Mouse (Mus musculus) hindbrain, embryonic 11.5 days (tissue): ENCODE measurements around the gene Plpp3. TPM values are rescaled to one million over a fixed set of nuclear protein-coding genes. Genes with fewer than 3 reads are reported as not detected.

Experiments used
- ATAC-seq: fragments of 200-750 bp; cut with Nextera tagmentation; 2 replicates; pipeline ENCODE4 v1.8.0; 2017; ENCODE audit warnings: mild to moderate bottlenecking, moderate TSS enrichment, moderate library complexity; ENCODE audit not compliant: low FRiP score
- DNase-seq: peaks from one replicate; pipeline ENCODE4 v3.0.0-alpha.2; 2015; ENCODE audit warnings: low spot score
- H3K27ac ChIP-seq: fragments of 300-500 bp; sonication (generic); 2 replicates; pipeline ENCODE4 v1.5.1; 2014; ENCODE audit warnings: mild to moderate bottlenecking, low read depth, low read length
- H3K27me3 ChIP-seq: fragments of 300-500 bp; sonication (generic); 2 replicates; pipeline ENCODE4 v1.6.1; 2014; ENCODE audit warnings: mild to moderate bottlenecking, low read length, moderate library complexity, mixed read lengths; ENCODE audit not compliant: control insufficient read depth, insufficient read depth
- H3K36me3 ChIP-seq: fragments of 300-500 bp; sonication (generic); 2 replicates; pipeline ENCODE4 v1.6.1; 2014; ENCODE audit warnings: mild to moderate bottlenecking, low read length, moderate library complexity, mixed read lengths; ENCODE audit not compliant: control insufficient read depth, insufficient read depth
- H3K4me1 ChIP-seq: fragments of 300-500 bp; sonication (generic); replicated peaks from 2 replicates; pipeline ENCODE4 v1.6.1; 2014; ENCODE audit warnings: low read length, mixed read lengths; ENCODE audit not compliant: control insufficient read depth, insufficient read depth
- H3K4me2 ChIP-seq: fragments of 300-500 bp; sonication (generic); replicated peaks from 2 replicates; pipeline ENCODE4 v1.6.1; 2014; ENCODE audit warnings: mild to moderate bottlenecking, low read depth, low read length
- H3K4me3 ChIP-seq: fragments of 300-500 bp; sonication (generic); 2 replicates; pipeline ENCODE4 v1.5.1; 2014; ENCODE audit warnings: low read depth, low read length
- H3K9ac ChIP-seq: fragments of 300-500 bp; sonication (generic); 2 replicates; pipeline ENCODE4 v1.6.1; 2014; ENCODE audit warnings: low read depth, low read length
- H3K9me3 ChIP-seq: fragments of 300-500 bp; sonication (generic); 2 replicates; pipeline ENCODE4 v1.6.1; 2016; ENCODE audit warnings: low read length; ENCODE audit not compliant: control insufficient read depth
- WGBS: fragments of 180-500 bp; shearing (Covaris S2); extraction: QIAGEN DNeasy Blood & Tissue Kit; methylation state at CpG from one replicate; pipeline ENCODE4 v1.1.7; 2014; 5-methylcytosine and 5-hydroxymethylcytosine counted together
- polyA plus RNA-seq: library from polyadenylated mRNA; unstranded; fragments of >200 nt; fragmentation: Nextera tagmentation; extraction: Ambion mirVana; gene quantifications from 2 replicates; pipeline ENCODE4 v1.2.1, GENCODE M21; 2014

The Plpp3 gene
- polyA plus RNA-seq, 1 experiment from 2014 or later = 52.7 TPM

GRCm38 (mm10) chr4:105187873-105188272 lies 30.7 kb downstream of the Plpp3 start:
- Histone ChIP-seq H3K9ac (no peak overlapping the region), H3K4me1 (no peaks in the 10 kb centered on the region; the same call in 1 of the 2 replicates), H3K4me2 (no peak overlapping the region), H3K9me3 (no peaks in the 10 kb centered on the region), H3K27ac (no peak overlapping the region), H3K27me3 (no peaks in the 10 kb centered on the region), H3K4me3 (no peak overlapping the region), H3K36me3 (no peaks in the 10 kb centered on the region)
- DNase-seq (no peak), ATAC-seq (no peak)
- whole genome bisulfite sequencing = 86% methylated on average over 7 of the region's 7 CpGs

DNA sequence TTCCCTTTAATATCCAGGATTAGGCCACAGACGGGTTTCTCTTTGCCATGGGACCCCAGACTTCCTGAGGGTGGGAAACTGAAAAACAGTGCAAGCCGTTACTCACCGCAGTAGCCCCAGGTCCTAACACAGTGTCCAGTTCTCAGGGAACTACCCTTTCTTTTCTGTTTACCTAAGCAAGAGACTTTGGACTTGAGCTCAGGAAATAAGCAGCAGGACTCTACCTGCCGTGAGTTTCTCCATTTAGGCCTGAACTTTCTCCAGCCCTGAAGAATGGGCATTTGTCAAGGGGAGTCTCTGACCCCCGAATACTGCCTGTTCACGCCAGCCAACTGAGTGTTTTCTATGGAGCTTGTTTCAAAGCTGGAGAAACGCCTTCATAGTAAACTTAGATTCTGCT lies 31.7 kb downstream of the Plpp3 start:
- 78% methylated on average over 7 of the region's 7 CpGs for WGBS
- H3K36me3 ChIP-seq = no peaks in the 10 kb centered on the region
- H3K27ac ChIP-seq = no peak overlapping the region
- H3K4me2 ChIP-seq = no peak overlapping the region
- DNase-seq (no peak), ATAC-seq (no peak)
- no peaks in the 10 kb centered on the region for H3K27me3 ChIP-seq
- no peaks in the 10 kb centered on the region for H3K9me3 ChIP-seq
- H3K4me3 ChIP-seq = no peak overlapping the region
- H3K9ac ChIP-seq = no peak overlapping the region
- H3K4me1 ChIP-seq = no peaks in the 10 kb centered on the region; the same call in 1 of the 2 replicates

- Histone ChIP-seq H3K9ac (no peak overlapping the region), H3K4me3 (no peak overlapping the region), H3K9me3 (no peaks in the 10 kb centered on the region), H3K27me3 (no peaks in the 10 kb centered on the region), H3K36me3 (no peaks in the 10 kb centered on the region), H3K4me2 (no peak overlapping the region), H3K27ac (no peak overlapping the region), H3K4me1 (no peaks in the 10 kb centered on the region; the same call in 1 of the 2 replicates)
- ATAC-seq (no peak), DNase-seq (no peak)
- 83% methylated on average over 4 of the region's 4 CpGs for WGBS
These were observed 33.7 kb downstream of the Plpp3 start for GRCm38 (mm10) chr4:105190826-105191225.

- H3K4me2 ChIP-seq = no peak overlapping the region
- no peaks in the 10 kb centered on the region; the same call in 1 of the 2 replicates for H3K4me1 ChIP-seq
- WGBS = 83% methylated on average over 5 of the region's 5 CpGs
- H3K9me3 ChIP-seq = no peaks in the 10 kb centered on the region
- H3K36me3 ChIP-seq = no peaks in the 10 kb centered on the region
- ATAC-seq (no peak), DNase-seq (no peak)
- no peaks in the 10 kb centered on the region for H3K27me3 ChIP-seq
- H3K27ac ChIP-seq = no peak overlapping the region
- no peak overlapping the region for H3K4me3 ChIP-seq
- no peak overlapping the region for H3K9ac ChIP-seq
These were observed 34.4 kb downstream of the Plpp3 start for GRCm38 (mm10) chr4:105191550-105191949.

GRCm38 (mm10) chr4:105192665-105193064 lies 35.5 kb downstream of the Plpp3 start:
- no peak overlapping the region for H3K27ac ChIP-seq
- no peak overlapping the region for H3K9ac ChIP-seq
- no peak overlapping the region for H3K4me2 ChIP-seq
- DNase-seq (no peak), ATAC-seq (no peak)
- H3K27me3 ChIP-seq = no peaks in the 10 kb centered on the region
- H3K4me1 ChIP-seq = no peaks in the 10 kb centered on the region; the same call in 1 of the 2 replicates
- no peaks in the 10 kb centered on the region for H3K9me3 ChIP-seq
- 49% methylated on average over 5 of the region's 5 CpGs for WGBS
- no peaks in the 10 kb centered on the region for H3K36me3 ChIP-seq
- no peak overlapping the region for H3K4me3 ChIP-seq

DNA sequence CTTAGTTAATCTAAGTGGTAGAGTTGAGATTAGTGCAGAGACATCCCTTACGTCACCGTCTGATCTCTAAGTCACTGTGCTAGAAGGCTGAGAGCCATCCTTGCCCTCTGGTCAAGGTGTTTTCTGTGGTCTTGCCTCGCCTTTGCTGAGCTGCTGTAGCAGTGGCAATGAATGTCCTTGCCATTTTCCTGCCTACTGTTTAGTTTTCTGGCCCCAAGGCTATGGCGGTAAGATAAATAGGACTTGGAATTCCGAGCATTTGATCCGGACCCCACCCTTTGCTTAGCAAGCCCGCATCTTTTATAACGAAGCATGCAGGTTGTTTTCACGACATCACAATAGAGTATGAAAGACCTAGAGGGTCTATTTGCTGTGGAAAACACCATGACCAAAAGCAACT lies 38.1 kb downstream of the Plpp3 start:
- Histone ChIP-seq H3K36me3 (no peaks in the 10 kb centered on the region), H3K9me3 (no peaks in the 10 kb centered on the region), H3K27ac (no peak overlapping the region), H3K9ac (no peak overlapping the region), H3K4me2 (no peak overlapping the region), H3K27me3 (no peaks in the 10 kb centered on the region), H3K4me3 (no peak overlapping the region), H3K4me1 (no peaks in the 10 kb centered on the region)
- DNase-seq (no peak), ATAC-seq (no peak)
- WGBS = 88% methylated on average over 9 of the region's 9 CpGs

- Histone ChIP-seq H3K36me3 (no peaks in the 10 kb centered on the region), H3K27ac (no peak overlapping the region)
- no peak for ATAC-seq
These were observed 39.0 kb downstream of the Plpp3 start for GRCm38 (mm10) chr4:105196099-105196498.

DNA sequence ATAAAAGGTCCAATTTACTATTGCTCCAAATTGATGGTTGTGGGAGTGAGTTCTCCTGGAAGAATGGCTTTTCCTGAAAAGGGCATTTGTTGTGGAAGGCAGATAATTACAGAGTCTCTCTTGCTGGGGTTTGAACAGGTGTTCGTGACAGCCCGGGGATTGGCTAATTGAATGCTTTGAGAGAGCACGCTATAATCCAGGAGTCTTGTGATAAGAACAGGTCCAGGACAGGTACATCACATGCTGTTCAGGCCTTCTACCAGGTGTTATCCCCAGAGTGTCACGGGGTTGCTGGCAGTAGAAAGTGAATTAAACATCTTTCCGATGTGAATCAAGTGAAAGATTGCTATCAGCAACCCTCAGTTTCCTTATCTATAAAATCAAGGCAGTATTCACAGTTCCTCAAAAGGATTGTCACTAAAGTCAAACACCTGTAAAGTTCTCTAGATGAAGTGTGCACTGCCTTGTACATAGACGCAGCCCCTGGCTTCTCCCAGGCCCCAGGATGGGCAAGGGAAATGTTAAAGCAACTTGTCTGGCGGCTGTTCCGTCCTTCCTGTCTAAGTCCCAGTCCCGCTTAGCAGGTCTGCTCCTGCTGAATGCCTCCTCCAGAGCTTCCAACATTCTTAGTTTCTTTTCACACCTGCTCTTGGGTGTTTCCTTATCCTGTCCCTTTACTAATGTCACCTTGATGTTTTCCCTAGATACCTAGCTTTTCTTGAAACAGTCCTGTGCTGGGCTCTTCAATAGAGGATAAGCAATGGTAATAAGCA lies 40.0 kb downstream of the Plpp3 start:
- no peak overlapping the region for H3K4me3 ChIP-seq
- ATAC-seq (no peak), DNase-seq (no peak)
- H3K4me1 ChIP-seq = no peaks in the 10 kb centered on the region
- no peaks in the 10 kb centered on the region for H3K9me3 ChIP-seq
- H3K4me2 ChIP-seq = no peak overlapping the region
- no peak overlapping the region for H3K9ac ChIP-seq
- no peaks in the 10 kb centered on the region for H3K27me3 ChIP-seq
- H3K36me3 ChIP-seq = no peaks in the 10 kb centered on the region
- WGBS = 86% methylated on average over 9 of the region's 9 CpGs
- no peak overlapping the region for H3K27ac ChIP-seq

More at GRCm38 (mm10) chr4:105196099-105196498, 39.0 kb downstream of the Plpp3 start:
- WGBS = 86% methylated on average over 9 of the region's 9 CpGs
- H3K4me1 ChIP-seq = no peaks in the 10 kb centered on the region
- no peaks in the 10 kb centered on the region for H3K9me3 ChIP-seq
- no peak overlapping the region for H3K4me3 ChIP-seq
- no peaks in the 10 kb centered on the region for H3K27me3 ChIP-seq
- no peak overlapping the region for H3K9ac ChIP-seq
- H3K4me2 ChIP-seq = no peak overlapping the region
- DNase-seq = no peak

DNA sequence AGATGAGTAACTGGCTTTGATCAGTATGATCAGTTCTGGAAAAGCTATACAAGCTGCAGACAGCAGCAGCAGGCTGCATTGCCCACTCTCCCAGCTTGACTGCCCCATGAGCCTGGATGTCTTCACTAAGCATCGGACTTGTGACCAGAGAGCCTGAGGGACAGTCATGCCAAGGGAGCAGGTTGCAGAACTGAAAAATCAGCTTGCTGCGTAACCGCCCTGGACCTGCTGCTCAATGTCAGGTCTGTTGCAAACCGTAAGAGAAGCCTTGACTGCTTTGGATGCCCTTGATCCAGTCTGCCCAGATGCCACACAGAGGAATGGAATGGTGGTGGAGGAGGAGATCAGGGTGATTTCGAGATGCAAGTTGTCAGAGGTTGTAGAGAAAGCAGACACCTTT lies 41.5 kb downstream of the Plpp3 start:
- ATAC-seq (no peak), DNase-seq (no peak)
- 87% methylated on average over 5 of the region's 5 CpGs for WGBS
- no peaks in the 10 kb centered on the region for H3K27me3 ChIP-seq
- H3K27ac ChIP-seq = no peak overlapping the region
- H3K4me3 ChIP-seq = no peak overlapping the region
- H3K9ac ChIP-seq = no peak overlapping the region
- H3K4me1 ChIP-seq = no peaks in the 10 kb centered on the region
- no peaks in the 10 kb centered on the region for H3K9me3 ChIP-seq
- no peak overlapping the region for H3K4me2 ChIP-seq
- no peaks in the 10 kb centered on the region for H3K36me3 ChIP-seq
